Mouse (Mus musculus) intestine, embryonic 14.5 days (tissue): ENCODE measurements at regions not wholly inside any gene's neighbourhood (a gene's known extent, or its start where the extent isn't known, plus 50 kb on each side); places are given as distances from the start of the nearest gene placed in this dataset.
A peak's percentile ranks its signal among the peaks of the same experiment; 100 is the strongest.

Experiments
- ATAC-seq: fragments of 200-750 bp; cut with Nextera tagmentation; replicated peaks from 2 replicates; pipeline ENCODE4 v1.8.0; 2017; ENCODE audit warnings: low read depth, moderate number of reproducible peaks, moderate TSS enrichment, moderate library complexity; ENCODE audit not compliant: low FRiP score, low TSS enrichment
- DNase-seq: peaks from one replicate; pipeline ENCODE4 v3.0.0-alpha.2; 2018; ENCODE audit warnings: low spot score
- H3K27ac ChIP-seq: fragments of 300-500 bp; sonication (generic); 2 replicates; pipeline ENCODE4 v1.5.1; 2014; ENCODE audit warnings: low read depth, mild to moderate bottlenecking, control low read depth
- H3K27me3 ChIP-seq: fragments of 300-500 bp; sonication (generic); replicated peaks from 2 replicates; pipeline ENCODE4 v1.6.1; 2014; ENCODE audit warnings: low read length, control low read depth; ENCODE audit not compliant: control insufficient read depth, insufficient read depth
- H3K36me3 ChIP-seq: fragments of 300-500 bp; sonication (generic); 2 replicates; pipeline ENCODE4 v1.6.1; 2014; ENCODE audit warnings: low read length, control low read depth; ENCODE audit not compliant: control insufficient read depth, insufficient read depth
- H3K4me1 ChIP-seq: fragments of 300-500 bp; sonication (generic); replicated peaks from 2 replicates; pipeline ENCODE4 v1.6.1; 2014; ENCODE audit warnings: low read length, control low read depth, mixed read lengths; ENCODE audit not compliant: control insufficient read depth, insufficient read depth
- H3K4me2 ChIP-seq: fragments of 300-500 bp; sonication (generic); 2 replicates; pipeline ENCODE4 v1.6.1; 2014; ENCODE audit warnings: low read length
- H3K4me3 ChIP-seq: fragments of 300-500 bp; sonication (generic); 2 replicates; pipeline ENCODE4 v1.5.1; 2014; ENCODE audit warnings: low read depth, low read length, control low read depth, mixed read lengths
- H3K9ac ChIP-seq: fragments of 300-500 bp; sonication (generic); 2 replicates; pipeline ENCODE4 v1.6.1; 2014; ENCODE audit warnings: mild to moderate bottlenecking, low read length
- H3K9me3 ChIP-seq: fragments of 300-500 bp; sonication (generic); 2 replicates; pipeline ENCODE4 v1.6.1; 2016; ENCODE audit warnings: low read length, control low read depth; ENCODE audit not compliant: control insufficient read depth
- WGBS: fragments of 180-500 bp; shearing (Covaris S2); extraction: QIAGEN DNeasy Blood & Tissue Kit; methylation state at CpG from one replicate; pipeline ENCODE4 v1.1.7; 2014; 5-methylcytosine and 5-hydroxymethylcytosine counted together

GRCm38 (mm10) chr17:47064592-47065306, 54.4 kb upstream of the Ubr2 start:
- Histone ChIP-seq H3K4me1 (0 out of 2 replicates have a peak, but pooled peaks cover 1% of the 10 kb centered on the region), H3K4me3 (no peak overlapping the region), H3K27ac (no peak overlapping the region), H3K27me3 (no peaks in the 10 kb centered on the region), H3K4me2 (no peak overlapping the region), H3K36me3 (no peaks in the 10 kb centered on the region), H3K9ac (no peak overlapping the region), H3K9me3 (0 out of 2 replicates have a peak, but pooled peaks cover 4% of the 10 kb centered on the region)
- ATAC-seq (no peak), DNase-seq (no peak)
- 80% methylated on average over 14 of the region's 14 CpGs for WGBS

GRCm38 (mm10) chr17:47064006-47064405, 53.6 kb upstream of the Ubr2 start:
- Histone ChIP-seq H3K9ac (no peak overlapping the region), H3K27ac (no peak overlapping the region), H3K4me2 (no peak overlapping the region), H3K36me3 (no peaks in the 10 kb centered on the region), H3K4me3 (no peak overlapping the region), H3K9me3 (0 out of 2 replicates have a peak, but pooled peaks cover 4% of the 10 kb centered on the region), H3K4me1 (0 out of 2 replicates have a peak, but pooled peaks cover 2% of the 10 kb centered on the region), H3K27me3 (no peaks in the 10 kb centered on the region)
- ATAC-seq (no peak), DNase-seq (no peak)
- 86% methylated on average over 4 of the region's 4 CpGs for WGBS

- H3K27me3 ChIP-seq, result no peaks in the 10 kb centered on the region
- 0 out of 2 replicates have a peak, but pooled peaks cover 2% of the 10 kb centered on the region for H3K4me1 ChIP-seq
- H3K36me3 ChIP-seq, result no peaks in the 10 kb centered on the region
- no peak overlapping the region for H3K9ac ChIP-seq
- ATAC-seq, result no peak
- 0 out of 2 replicates have a peak overlapping the region, but pooled peaks have one; percentile 86 for H3K27ac ChIP-seq
- peaks cover 2% of the 10 kb centered on the region; the same call in 1 of the 2 replicates for H3K9me3 ChIP-seq
- no peak for DNase-seq
- H3K4me2 ChIP-seq, result no peak overlapping the region
- 54% methylated on average over 8 of the region's 8 CpGs for WGBS
- H3K4me3 ChIP-seq, result no peak overlapping the region
Measured at GRCm38 (mm10) chr17:47061031-47061620, 50.8 kb upstream of the Ubr2 start.
